Mouse (Mus musculus): ENCODE measurements at regions not wholly inside any gene's neighbourhood (a gene's known extent, or its start where the extent isn't known, plus 50 kb on each side); places are given as distances from the start of the nearest gene placed in this dataset.

DNA sequence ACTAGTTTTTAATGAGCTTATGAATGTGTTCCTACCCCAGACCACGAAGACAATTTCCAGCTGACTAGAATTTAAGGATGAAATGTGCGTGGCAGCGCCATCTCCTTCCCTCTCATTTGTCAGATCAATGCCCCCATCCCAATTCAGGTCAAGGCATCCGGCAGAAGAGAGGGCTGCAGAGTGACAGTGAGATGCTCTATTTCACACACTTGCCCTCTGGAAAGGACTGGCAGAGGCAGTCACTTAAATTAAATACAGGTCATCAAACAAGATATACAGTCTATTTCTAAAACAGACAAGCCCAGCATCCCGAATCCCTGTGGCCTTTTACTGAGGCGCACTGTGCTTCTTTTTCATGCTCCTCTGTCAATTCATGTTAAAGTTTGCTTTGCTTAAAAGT lies 211.9 kb downstream of the Ptprc start:
- TF ChIP-seq POLR2A (IDR thresholded peaks at IDR 0.05; ENCODE audit: extremely low read depth, insufficient read depth, low read length) = no peak
- no peak for TF ChIP-seq CTCF (IDR thresholded peaks at IDR 0.05; ENCODE audit: extremely low read depth, insufficient read depth, low read length)

Measured in cortical plate, adult 2 months (tissue).